Mouse (Mus musculus): ENCODE results near the gene Txlna. TPM values are rescaled to one million over a fixed set of nuclear protein-coding genes. Genes with fewer than 3 reads are reported as not detected.

Txlna gene
- polyA plus RNA-seq, 1 experiment = 40.0 TPM

DNA sequence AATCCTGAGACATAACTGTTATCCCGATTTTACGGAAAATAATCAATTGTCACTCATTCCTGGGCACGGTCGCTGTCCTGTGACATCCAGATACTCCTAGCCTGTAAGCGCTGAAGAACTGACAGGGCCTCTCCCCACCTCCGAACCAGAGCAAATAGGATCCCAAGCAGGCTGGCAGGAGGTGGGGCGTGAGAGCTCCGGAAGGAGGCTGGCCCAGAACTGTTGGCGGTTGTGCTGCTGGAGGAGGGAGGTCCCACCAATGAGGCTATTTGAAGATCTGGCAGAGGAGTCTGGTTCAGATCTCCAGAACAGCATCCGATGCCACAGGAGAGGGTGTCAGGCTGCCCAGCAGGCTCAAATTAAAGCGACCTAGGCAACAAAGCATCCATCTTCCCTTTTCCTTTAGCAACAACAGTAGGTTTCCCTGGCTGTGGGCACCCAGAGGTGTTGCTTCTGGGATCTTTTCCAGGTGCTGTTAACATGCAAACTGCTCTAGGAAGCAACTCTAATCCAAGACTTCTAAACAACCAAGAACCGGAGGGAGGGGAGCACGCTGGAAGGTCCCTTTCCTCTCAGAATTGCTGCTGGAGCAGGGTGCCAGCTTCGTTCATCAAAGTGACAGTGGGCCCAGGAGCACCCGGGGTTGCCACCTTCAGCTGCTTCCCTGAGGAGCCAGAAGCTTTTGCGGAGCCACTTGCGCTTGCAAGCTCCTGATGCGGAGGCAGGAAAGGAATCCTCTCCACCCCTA is 16.4 kb downstream of the Txlna start:
- TF ChIP-seq CTCF (IDR thresholded peaks at IDR 0.05; ENCODE audit: borderline replicate concordance, insufficient read depth, low read depth, low read length) (no peak), POLR2A (IDR thresholded peaks at IDR 0.05; ENCODE audit: borderline replicate concordance, insufficient read depth, low read length) (peak; percentile 94; the same call in 1 of the 2 replicates)
- Histone ChIP-seq H3K4me1 (ENCODE audit: control insufficient read depth, insufficient read depth, low read length) (peaks cover 15% of the 10 kb centered on the region), H3K27ac (ENCODE audit: insufficient read depth, low read length) (peak overlapping the region; percentile 92), H3K4me3 (replicated peaks; ENCODE audit: insufficient read depth, low read depth, low read length) (peak overlapping the region; percentile 98), H3K27me3 (ENCODE audit: control insufficient read depth, insufficient read depth, low read length) (no peaks in the 10 kb centered on the region)
- WGBS = under 1% methylated on average over 18 of the region's 18 CpGs
- DNase-seq = peak; percentile 91 to 97

- Histone ChIP-seq H3K4me1 (ENCODE audit: control insufficient read depth, insufficient read depth, low read length) (peaks cover 18% of the 10 kb centered on the region), H3K27ac (ENCODE audit: insufficient read depth, low read length) (peak within 1 kb of the TSS; percentile 92), H3K4me3 (replicated peaks; ENCODE audit: insufficient read depth, low read depth, low read length) (peak within 1 kb of the TSS; percentile 98), H3K27me3 (ENCODE audit: control insufficient read depth, insufficient read depth, low read length) (no peaks in the 10 kb centered on the region)
- TF ChIP-seq POLR2A (IDR thresholded peaks at IDR 0.05; ENCODE audit: borderline replicate concordance, insufficient read depth, low read length) = peak; percentile 65; the same call in 1 of the 2 replicates
- no peak for TF ChIP-seq CTCF (IDR thresholded peaks at IDR 0.05; ENCODE audit: borderline replicate concordance, insufficient read depth, low read depth, low read length)
- WGBS = 0% methylated on average over 10 of the region's 10 CpGs
- peak; percentile 74 to 77 for DNase-seq
Measured at GRCm38 (mm10) chr4:129623681-129624091, 17.2 kb downstream of the Txlna start, which contains the start of gene Ccdc28b. Ccdc28b (minus strand) TSS chr4:129623947.

GRCm38 (mm10) chr4:129622803-129623535 is 17.9 kb downstream of the Txlna start:
- 4% methylated on average over 8 of the region's 8 CpGs for WGBS
- Histone ChIP-seq H3K27me3 (ENCODE audit: control insufficient read depth, insufficient read depth, low read length) (no peaks in the 10 kb centered on the region), H3K4me1 (ENCODE audit: control insufficient read depth, insufficient read depth, low read length) (peaks cover 18% of the 10 kb centered on the region), H3K27ac (ENCODE audit: insufficient read depth, low read length) (peak overlapping the region; percentile 90), H3K4me3 (replicated peaks; ENCODE audit: insufficient read depth, low read depth, low read length) (peak overlapping the region; percentile 98)
- DNase-seq = peak; percentile 54 to 64
- TF ChIP-seq POLR2A (IDR thresholded peaks at IDR 0.05; ENCODE audit: borderline replicate concordance, insufficient read depth, low read length) = peak; percentile 26; the same call in 1 of the 2 replicates
- TF ChIP-seq CTCF (IDR thresholded peaks at IDR 0.05; ENCODE audit: borderline replicate concordance, insufficient read depth, low read depth, low read length) = no peak

- peak overlapping the region; percentile 90 for H3K27ac ChIP-seq (ENCODE audit: insufficient read depth, low read length)
- peaks cover 18% of the 10 kb centered on the region for H3K4me1 ChIP-seq (ENCODE audit: control insufficient read depth, insufficient read depth, low read length)
- TF ChIP-seq POLR2A (IDR thresholded peaks at IDR 0.05; ENCODE audit: borderline replicate concordance, insufficient read depth, low read length) = 0 out of 2 replicates have a peak, but pooled peaks have one; percentile 12
- no peak for TF ChIP-seq CTCF (IDR thresholded peaks at IDR 0.05; ENCODE audit: borderline replicate concordance, insufficient read depth, low read depth, low read length)
- H3K27me3 ChIP-seq (ENCODE audit: control insufficient read depth, insufficient read depth, low read length) = no peaks in the 10 kb centered on the region
- WGBS = 8% methylated on average over 11 of the region's 11 CpGs
- peak in 1 of 2 experiments; percentile 71 for DNase-seq
- H3K4me3 ChIP-seq (replicated peaks; ENCODE audit: insufficient read depth, low read depth, low read length) = peak overlapping the region; percentile 98
Measured at GRCm38 (mm10) chr4:129622120-129622802, 18.6 kb downstream of the Txlna start.

DNA sequence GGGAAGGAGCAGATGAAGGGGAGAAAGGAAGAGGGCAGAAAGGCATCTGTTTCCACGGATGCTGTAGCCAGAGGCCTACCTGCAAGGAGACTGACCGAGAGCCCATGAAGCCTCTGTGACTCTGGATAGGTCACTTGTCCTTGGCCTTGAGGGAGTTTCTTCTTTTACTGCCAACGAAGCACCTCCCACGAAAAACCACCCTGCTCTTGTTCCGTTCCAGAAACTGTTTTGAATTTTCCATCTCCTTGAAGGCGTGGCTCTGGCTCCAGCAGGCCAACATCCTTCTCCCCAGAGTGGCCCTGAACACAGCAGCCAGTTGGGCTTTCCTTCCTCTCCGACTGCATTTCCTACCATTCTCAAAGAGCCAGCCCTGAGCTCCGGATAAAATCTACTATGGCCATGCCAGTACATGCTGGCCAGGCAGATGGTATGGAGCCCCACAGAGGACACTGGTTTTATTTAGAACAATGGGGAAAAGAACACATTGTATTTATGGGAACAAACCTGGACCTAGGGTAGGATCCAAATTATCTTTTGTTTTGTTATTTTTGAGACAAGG is 19.5 kb downstream of the Txlna start:
- Histone ChIP-seq H3K27ac (ENCODE audit: insufficient read depth, low read length) (peak overlapping the region; percentile 90), H3K27me3 (ENCODE audit: control insufficient read depth, insufficient read depth, low read length) (no peaks in the 10 kb centered on the region), H3K4me3 (replicated peaks; ENCODE audit: insufficient read depth, low read depth, low read length) (peak overlapping the region; percentile 98), H3K4me1 (ENCODE audit: control insufficient read depth, insufficient read depth, low read length) (peaks cover 18% of the 10 kb centered on the region)
- no peak for TF ChIP-seq CTCF (IDR thresholded peaks at IDR 0.05; ENCODE audit: borderline replicate concordance, insufficient read depth, low read depth, low read length)
- TF ChIP-seq POLR2A (IDR thresholded peaks at IDR 0.05; ENCODE audit: borderline replicate concordance, insufficient read depth, low read length) = peak; percentile 39; the same call in 1 of the 2 replicates
- DNase-seq = peak; percentile 76 to 91
- 11% methylated on average over 8 of the region's 8 CpGs for WGBS

DNA sequence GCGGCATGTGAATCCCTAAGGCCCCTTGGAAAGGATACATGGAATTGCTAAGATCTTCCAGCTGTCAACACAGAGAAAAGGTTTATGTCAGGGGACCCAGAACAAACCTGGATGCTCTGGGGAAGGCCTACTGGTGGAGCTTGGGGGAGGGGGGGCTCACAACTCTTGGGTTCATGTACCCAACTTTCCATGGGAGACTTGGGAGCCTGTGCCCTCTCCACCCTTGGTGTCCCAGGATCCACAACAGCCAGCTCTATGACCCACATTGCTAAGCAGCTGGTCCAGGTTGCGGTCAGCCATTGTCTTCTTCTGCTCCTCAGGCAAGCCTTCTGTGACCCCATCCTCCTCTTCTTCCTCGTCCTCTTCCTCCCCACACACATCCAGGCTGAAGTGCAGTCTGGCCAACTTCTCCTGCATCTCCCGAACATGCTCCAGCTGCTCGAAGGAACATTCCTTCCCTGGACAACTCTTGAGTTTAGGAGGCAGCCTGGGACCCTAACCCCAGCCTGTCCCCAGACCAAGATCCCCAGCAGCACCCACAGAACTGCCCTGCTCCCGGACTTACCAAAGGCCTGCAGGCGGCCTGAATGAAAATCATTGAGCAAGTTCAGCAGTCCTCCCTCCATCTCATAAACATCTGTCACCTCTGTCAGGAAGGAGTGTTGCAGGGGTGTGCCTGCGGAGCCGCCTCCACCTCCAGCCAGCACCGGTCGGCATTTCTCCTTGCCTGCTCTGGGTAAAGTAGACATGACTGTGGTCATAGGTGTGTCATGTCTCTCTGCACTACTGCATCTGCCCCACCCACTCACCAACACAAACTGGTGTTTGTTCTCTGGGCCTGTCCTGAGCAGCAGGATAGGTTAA is 20.2 kb downstream of the Txlna start:
- 73% methylated on average over 11 of the region's 11 CpGs for WGBS
- peak overlapping the region; percentile 90 for H3K27ac ChIP-seq (ENCODE audit: insufficient read depth, low read length)
- H3K4me1 ChIP-seq (ENCODE audit: control insufficient read depth, insufficient read depth, low read length) = peaks cover 18% of the 10 kb centered on the region
- no peak for TF ChIP-seq CTCF (IDR thresholded peaks at IDR 0.05; ENCODE audit: borderline replicate concordance, insufficient read depth, low read depth, low read length)
- TF ChIP-seq POLR2A (IDR thresholded peaks at IDR 0.05; ENCODE audit: borderline replicate concordance, insufficient read depth, low read length) = no peak
- no peaks in the 10 kb centered on the region for H3K27me3 ChIP-seq (ENCODE audit: control insufficient read depth, insufficient read depth, low read length)
- no peak for DNase-seq
- H3K4me3 ChIP-seq (replicated peaks; ENCODE audit: insufficient read depth, low read depth, low read length) = peak overlapping the region; percentile 57
